Mouse (Mus musculus) embryonic facial prominence, embryonic 12.5 days (tissue): ENCODE measurements around the gene Gm11437. TPM values are rescaled to one million over a fixed set of nuclear protein-coding genes. Genes with fewer than 3 reads are reported as not detected.

Experiments
- ATAC-seq: fragments of 200-750 bp; cut with Nextera tagmentation; 2 replicates; pipeline ENCODE4 v1.8.0; 2017; ENCODE audit not compliant: insufficient number of reproducible peaks, insufficient read depth, low FRiP score, low TSS enrichment
- H3K27ac ChIP-seq: fragments of 300-500 bp; sonication (generic); 2 replicates; pipeline ENCODE4 v1.5.1; 2016; ENCODE audit warnings: mild to moderate bottlenecking
- H3K27me3 ChIP-seq: fragments of 300-500 bp; sonication (generic); 2 replicates; pipeline ENCODE4 v1.6.1; 2016; ENCODE audit warnings: mild to moderate bottlenecking, moderate library complexity
- H3K36me3 ChIP-seq: fragments of 300-500 bp; sonication (generic); 2 replicates; pipeline ENCODE4 v1.6.1; 2016; ENCODE audit warnings: mild to moderate bottlenecking
- H3K4me1 ChIP-seq: fragments of 300-500 bp; sonication (generic); 2 replicates; pipeline ENCODE4 v1.6.1; 2016
- H3K4me2 ChIP-seq: fragments of 300-500 bp; sonication (generic); replicated peaks from 2 replicates; pipeline ENCODE4 v1.6.1; 2016; ENCODE audit warnings: mild to moderate bottlenecking, moderate library complexity
- H3K4me3 ChIP-seq: fragments of 300-500 bp; sonication (generic); 2 replicates; pipeline ENCODE4 v1.5.1; 2016; ENCODE audit warnings: mild to moderate bottlenecking
- H3K9ac ChIP-seq: fragments of 300-500 bp; sonication (generic); 2 replicates; pipeline ENCODE4 v1.6.1; 2016; ENCODE audit warnings: mild to moderate bottlenecking, moderate library complexity
- H3K9me3 ChIP-seq: fragments of 300-500 bp; sonication (generic); 2 replicates; pipeline ENCODE4 v1.6.1; 2016; ENCODE audit warnings: mild to moderate bottlenecking, moderate library complexity
- WGBS: fragments of 180-500 bp; shearing (Covaris S2); methylation state at CpG from one replicate; pipeline ENCODE4 v1.1.7; 2016; 5-methylcytosine and 5-hydroxymethylcytosine counted together
- polyA plus RNA-seq: library from polyadenylated mRNA; unstranded; fragments of >200 nt; fragmentation: Nextera tagmentation; extraction: Ambion mirVana; gene quantifications from 2 replicates; pipeline ENCODE4 v1.2.1, GENCODE M21; 2016

Gene Gm11437
- polyA plus RNA-seq, 1 experiment from 2014 or later: not detected

DNA sequence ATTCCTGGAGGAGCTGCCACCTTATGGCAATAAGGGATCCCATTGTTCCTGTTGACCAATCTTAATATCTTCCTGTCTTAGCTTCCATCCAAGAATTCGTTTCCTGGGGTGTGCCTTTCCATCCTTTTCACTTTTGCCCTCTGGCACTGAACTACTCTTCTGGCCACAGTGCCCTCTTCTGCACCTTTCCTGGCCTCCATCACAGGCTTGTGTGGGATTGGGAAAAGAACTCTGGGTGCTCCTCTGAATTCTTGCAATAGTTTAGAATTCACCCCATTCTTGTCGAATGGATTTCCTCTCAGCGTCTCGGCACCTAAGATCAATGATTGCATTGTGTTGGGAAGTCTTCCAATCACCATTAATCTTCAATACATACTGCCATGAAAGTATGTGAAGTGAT is 11.3 kb upstream of the Gm11437 start:
- Histone ChIP-seq H3K27me3 (no peaks in the 10 kb centered on the region), H3K9me3 (no peaks in the 10 kb centered on the region), H3K4me2 (peak overlapping the region; percentile 71), H3K36me3 (no peaks in the 10 kb centered on the region), H3K4me1 (0 out of 2 replicates have a peak, but pooled peaks cover 14% of the 10 kb centered on the region), H3K9ac (0 out of 2 replicates have a peak overlapping the region, but pooled peaks have one; percentile 79), H3K4me3 (peak overlapping the region; percentile 77; the same call in 1 of the 2 replicates), H3K27ac (no peak overlapping the region)
- WGBS: 27% methylated on average over 4 of the region's 4 CpGs
- no peak for ATAC-seq

DNA sequence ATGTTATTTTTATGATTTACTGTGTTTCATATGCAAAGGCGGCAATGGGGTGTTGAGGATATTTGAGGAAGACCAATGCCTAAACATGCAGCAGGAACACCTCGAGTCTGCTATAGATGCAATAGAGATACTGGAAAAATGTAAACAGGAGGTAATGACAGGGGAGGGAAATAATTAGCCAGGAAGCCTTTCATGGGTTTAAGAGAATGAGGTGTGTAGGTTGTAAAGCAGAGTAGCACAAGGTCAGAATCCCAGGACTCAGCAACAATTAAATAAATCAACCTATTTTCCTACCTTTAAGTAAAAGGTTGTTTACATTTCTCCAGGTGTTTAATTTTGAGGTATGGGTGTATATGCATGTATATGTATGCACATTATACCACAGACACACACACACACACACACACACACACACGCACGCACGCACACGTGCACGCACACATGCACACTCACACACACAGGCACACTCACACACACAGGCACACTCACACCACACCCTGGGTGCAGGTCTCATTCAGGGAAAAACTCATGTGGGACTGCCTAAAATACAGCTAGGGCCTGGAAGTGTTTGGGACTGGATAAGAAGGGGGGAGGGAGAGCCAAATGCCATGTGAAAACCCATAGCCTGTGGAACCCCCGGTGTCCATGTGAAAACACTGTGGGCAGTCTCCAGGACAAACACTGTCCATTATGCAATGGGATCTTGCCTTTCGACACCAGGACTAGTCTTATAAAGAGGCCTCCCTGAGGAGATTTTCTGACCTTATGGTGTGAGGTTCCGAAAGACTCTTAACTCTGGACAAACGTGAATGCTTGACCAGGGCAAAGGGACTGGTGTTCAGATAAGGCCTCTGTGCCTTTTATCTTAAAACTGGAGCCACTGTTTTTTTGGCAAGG is 5.5 kb upstream of the Gm11437 start:
- Histone ChIP-seq H3K27me3 (no peaks in the 10 kb centered on the region), H3K4me3 (no peak overlapping the region), H3K9ac (no peak overlapping the region), H3K4me1 (no peaks in the 10 kb centered on the region), H3K36me3 (no peaks in the 10 kb centered on the region), H3K4me2 (no peak overlapping the region), H3K27ac (no peak overlapping the region), H3K9me3 (no peaks in the 10 kb centered on the region)
- no peak for ATAC-seq
- WGBS: 72% methylated on average over 11 of the region's 11 CpGs

DNA sequence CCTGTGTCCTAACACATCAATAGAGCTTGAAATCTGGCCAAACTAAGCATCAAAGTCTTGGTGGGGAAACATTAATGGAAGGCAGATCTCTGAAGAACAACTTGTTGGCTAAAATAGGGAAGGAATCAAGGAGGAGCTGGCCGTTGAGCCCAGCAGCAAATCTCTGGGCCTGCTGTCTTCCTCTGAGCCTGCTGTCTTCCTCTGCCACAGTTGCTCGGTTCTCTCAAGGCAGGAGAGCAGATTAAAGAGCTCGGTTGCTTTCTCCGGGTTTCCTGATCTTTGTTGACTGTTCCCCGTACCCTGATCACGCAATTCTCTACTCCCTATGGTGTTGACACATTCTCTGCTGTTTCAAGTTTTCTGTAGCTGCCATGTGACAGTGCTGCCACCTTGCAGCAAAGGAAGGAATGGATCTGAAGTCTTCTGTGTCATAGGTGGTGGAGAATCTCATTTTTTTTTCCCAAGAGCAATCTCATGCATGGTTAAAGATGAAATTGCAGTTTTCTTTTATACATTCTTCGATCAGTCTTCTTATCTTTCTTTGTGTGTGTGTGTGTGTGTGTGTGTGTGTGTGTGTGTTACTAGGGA is 1.5 kb upstream of the Gm11437 start:
- H3K27ac ChIP-seq: no peak overlapping the region
- ATAC-seq: no peak
- H3K4me2 ChIP-seq: no peak overlapping the region
- H3K9ac ChIP-seq: no peak overlapping the region
- no peaks in the 10 kb centered on the region for H3K27me3 ChIP-seq
- 32% methylated on average over 7 of the region's 7 CpGs for WGBS
- no peaks in the 10 kb centered on the region for H3K4me1 ChIP-seq
- H3K9me3 ChIP-seq: no peaks in the 10 kb centered on the region
- H3K36me3 ChIP-seq: no peaks in the 10 kb centered on the region
- H3K4me3 ChIP-seq: no peak overlapping the region

DNA sequence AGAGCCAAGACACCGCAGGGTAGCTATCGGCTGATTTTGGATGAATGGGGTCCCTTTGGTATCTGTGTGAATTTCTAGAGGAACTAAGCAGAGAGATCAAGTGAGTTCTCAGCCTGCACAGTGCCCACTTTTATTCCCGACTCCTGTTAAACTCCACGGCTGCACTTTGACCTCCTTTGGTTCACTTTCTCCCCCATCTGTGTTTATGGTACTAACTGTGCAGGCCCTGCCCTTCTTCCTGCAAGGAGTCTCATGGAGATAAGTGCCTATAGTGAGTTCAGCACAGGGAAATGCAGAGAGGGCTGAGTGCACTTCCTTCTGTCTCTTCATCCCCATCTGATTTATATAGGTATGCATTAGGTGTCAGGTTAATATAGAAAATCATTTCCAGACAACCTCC is 2.7 kb downstream of the Gm11437 start:
- Histone ChIP-seq H3K27me3 (no peaks in the 10 kb centered on the region), H3K27ac (no peak overlapping the region), H3K36me3 (no peaks in the 10 kb centered on the region), H3K9ac (no peak overlapping the region), H3K4me2 (no peak overlapping the region), H3K4me1 (no peaks in the 10 kb centered on the region), H3K4me3 (no peak overlapping the region), H3K9me3 (no peaks in the 10 kb centered on the region)
- no peak for ATAC-seq
- WGBS: 60% methylated on average over 4 of the region's 4 CpGs

DNA sequence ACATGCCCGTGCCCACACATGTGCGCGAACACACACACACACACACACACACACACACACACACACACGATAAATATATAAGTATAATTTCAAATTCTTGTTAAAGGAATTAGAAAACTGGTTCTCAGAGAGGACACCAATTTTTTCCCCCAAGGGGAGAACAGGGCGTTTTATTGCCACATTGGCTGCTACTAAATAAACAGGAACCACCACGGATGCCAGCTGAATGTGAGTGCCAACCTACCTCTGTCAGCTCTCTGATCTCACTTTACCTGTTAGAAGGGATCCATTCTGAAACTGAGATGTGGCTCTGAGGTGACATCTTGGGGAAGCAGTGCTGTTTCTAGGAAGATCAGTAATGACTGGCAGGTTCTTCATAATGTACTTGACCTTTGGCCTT is 3.2 kb downstream of the Gm11437 start:
- H3K4me2 ChIP-seq: no peak overlapping the region
- WGBS: 87% methylated on average over 6 of the region's 6 CpGs
- H3K4me3 ChIP-seq: no peak overlapping the region
- no peak overlapping the region for H3K27ac ChIP-seq
- H3K9me3 ChIP-seq: no peaks in the 10 kb centered on the region
- H3K27me3 ChIP-seq: no peaks in the 10 kb centered on the region
- no peak for ATAC-seq
- H3K9ac ChIP-seq: no peak overlapping the region
- no peaks in the 10 kb centered on the region for H3K4me1 ChIP-seq
- H3K36me3 ChIP-seq: no peaks in the 10 kb centered on the region

DNA sequence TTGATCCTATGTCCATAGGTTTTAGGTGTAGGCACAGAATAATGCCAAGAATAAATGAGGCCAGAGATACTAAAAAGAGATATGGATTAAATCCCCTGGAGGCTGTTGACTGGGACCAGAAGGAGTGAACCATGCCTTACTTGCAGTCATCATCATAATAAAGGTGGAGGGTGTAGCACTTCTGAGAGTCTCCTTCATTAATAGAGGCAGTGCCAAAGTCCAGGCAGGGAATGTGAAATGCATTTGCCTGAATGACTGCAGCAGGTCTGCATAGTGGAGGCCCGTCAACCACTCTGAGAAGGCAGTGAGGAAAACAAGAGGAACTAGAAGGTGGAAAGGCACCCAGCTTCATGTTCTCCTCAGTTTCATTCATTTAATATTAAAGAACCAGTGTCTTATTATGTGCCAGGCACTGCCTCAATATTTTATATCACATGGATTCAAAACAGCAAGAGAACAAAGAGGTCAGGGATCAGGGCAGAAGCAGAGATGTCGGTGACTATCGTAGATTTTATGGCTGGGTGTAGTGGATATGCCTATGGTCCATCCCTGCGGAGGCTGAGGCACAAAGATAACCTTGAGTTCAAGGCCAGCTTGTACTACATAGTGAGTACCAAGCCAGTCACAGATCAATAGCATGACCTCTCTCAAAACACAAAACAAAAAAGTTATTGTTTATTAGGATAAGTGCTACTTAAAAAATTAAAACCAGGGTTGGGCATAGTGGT is 10.6 kb downstream of the Gm11437 start:
- H3K36me3 ChIP-seq: no peaks in the 10 kb centered on the region
- H3K9me3 ChIP-seq: no peaks in the 10 kb centered on the region
- H3K27ac ChIP-seq: no peak overlapping the region
- no peaks in the 10 kb centered on the region for H3K27me3 ChIP-seq
- no peak overlapping the region for H3K9ac ChIP-seq
- 89% methylated on average over 4 of the region's 4 CpGs for WGBS
- no peak for ATAC-seq
- no peaks in the 10 kb centered on the region for H3K4me1 ChIP-seq
- no peak overlapping the region for H3K4me3 ChIP-seq
- H3K4me2 ChIP-seq: no peak overlapping the region

DNA sequence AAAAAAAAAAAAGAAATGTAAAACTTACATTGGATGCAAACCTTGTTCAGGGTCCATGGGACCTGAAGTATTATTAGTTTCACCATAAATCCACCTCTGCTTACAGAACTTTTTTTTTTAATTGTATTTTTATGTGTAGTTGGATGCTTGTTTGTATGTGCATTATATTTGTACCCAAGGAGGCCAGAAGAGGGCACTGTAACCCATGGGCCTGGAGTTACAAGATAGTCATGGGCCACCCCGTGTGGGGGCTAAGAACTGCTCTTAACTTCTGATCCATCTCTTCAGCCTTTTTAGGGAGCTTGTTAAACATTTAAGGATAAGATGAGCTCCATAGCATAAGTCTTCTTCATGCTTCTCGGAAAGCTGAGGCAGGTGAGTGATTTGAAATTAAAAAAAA is 16.4 kb downstream of the Gm11437 start:
- no peaks in the 10 kb centered on the region for H3K27me3 ChIP-seq
- no peak overlapping the region for H3K4me3 ChIP-seq
- H3K9me3 ChIP-seq: no peaks in the 10 kb centered on the region
- H3K4me1 ChIP-seq: no peaks in the 10 kb centered on the region
- H3K36me3 ChIP-seq: no peaks in the 10 kb centered on the region
- H3K27ac ChIP-seq: no peak overlapping the region
- ATAC-seq: no peak
- H3K4me2 ChIP-seq: no peak overlapping the region
- H3K9ac ChIP-seq: no peak overlapping the region
- 63% methylated on average over 2 of the region's 2 CpGs for WGBS

DNA sequence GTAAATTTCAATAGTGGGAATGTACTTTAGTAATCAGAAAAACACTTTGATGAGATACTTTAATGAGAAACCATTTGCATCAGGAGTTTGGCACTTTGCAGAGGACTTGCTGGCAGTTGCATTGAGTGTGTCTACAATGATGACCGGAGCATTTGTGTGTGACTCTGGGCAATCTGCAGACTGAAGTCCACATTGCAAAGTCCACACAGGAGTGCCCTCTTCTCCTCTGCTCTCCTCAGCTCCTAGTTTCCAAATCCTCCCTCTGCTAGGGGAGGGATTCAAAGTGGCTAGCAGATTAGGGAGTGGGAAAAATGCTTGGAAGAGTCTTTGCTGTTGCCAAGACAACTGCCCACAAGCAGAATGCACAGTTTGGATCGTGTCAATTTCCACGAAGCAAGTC is 21.2 kb downstream of the Gm11437 start:
- H3K36me3 ChIP-seq: no peaks in the 10 kb centered on the region
- H3K9ac ChIP-seq: no peak overlapping the region
- H3K4me2 ChIP-seq: no peak overlapping the region
- H3K9me3 ChIP-seq: no peaks in the 10 kb centered on the region
- no peaks in the 10 kb centered on the region for H3K27me3 ChIP-seq
- no peak for ATAC-seq
- no peak overlapping the region for H3K4me3 ChIP-seq
- no peaks in the 10 kb centered on the region for H3K4me1 ChIP-seq
- no peak overlapping the region for H3K27ac ChIP-seq
- WGBS: 65% methylated on average over 3 of the region's 3 CpGs

DNA sequence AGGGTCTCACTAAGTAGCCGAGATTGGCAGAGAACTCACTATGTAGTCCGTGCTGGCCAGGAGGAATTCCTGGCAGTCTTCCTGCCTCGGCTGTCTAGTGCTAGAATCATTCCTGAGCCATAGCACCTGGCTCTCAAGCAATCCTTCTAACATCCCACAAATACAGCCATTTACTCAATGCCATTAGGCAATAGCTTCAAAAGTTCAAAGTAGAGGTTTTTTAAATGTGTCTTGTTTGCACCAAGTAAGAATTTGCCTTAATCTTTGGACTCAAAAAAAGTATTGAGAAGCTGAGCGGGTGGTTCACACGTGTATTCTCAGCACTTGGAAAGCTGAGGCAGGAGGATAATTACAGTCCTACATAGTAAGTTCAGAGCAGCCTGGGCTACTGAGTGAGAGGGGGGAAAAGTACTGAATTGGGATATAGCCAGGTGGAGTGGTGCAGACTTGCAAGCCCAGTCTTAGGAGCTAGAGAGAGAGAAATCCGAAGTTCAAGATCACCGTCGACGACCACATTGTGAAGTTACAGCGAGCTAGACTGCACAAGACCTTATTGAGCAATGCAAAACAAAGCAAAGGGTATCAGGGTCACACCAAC is 22.0 kb downstream of the Gm11437 start:
- WGBS: 77% methylated on average over 10 of the region's 10 CpGs
- no peak for ATAC-seq

DNA sequence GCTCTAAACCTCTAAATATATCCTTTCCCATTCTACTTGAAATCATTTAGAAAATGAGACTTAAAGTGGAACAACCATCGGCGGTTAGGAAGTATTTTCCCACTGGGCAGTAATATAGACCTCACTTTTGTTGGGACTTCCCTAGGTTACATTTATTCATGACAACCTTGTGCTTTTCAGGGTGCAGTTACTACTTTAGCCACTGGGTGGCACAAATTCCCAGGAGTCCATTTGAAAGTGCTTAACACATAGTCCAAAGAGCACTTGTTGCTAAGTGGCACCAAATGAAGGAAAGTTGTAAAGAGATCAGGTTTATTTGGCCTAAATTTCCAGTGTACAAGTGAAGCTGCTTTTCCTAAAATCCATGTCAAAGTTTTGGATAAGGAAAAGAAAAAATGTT is 25.5 kb downstream of the Gm11437 start:
- H3K9ac ChIP-seq: no peak overlapping the region
- WGBS: 62% methylated on average over 2 of the region's 2 CpGs
- no peak overlapping the region for H3K4me3 ChIP-seq
- no peak overlapping the region for H3K4me2 ChIP-seq
- H3K4me1 ChIP-seq: no peaks in the 10 kb centered on the region
- no peaks in the 10 kb centered on the region for H3K36me3 ChIP-seq
- H3K27ac ChIP-seq: no peak overlapping the region
- no peak for ATAC-seq
- H3K9me3 ChIP-seq: no peaks in the 10 kb centered on the region
- no peaks in the 10 kb centered on the region for H3K27me3 ChIP-seq

More for the DNA sequence above, 22.0 kb downstream of the Gm11437 start:
- H3K9ac ChIP-seq: no peak overlapping the region
- no peaks in the 10 kb centered on the region for H3K4me1 ChIP-seq
- H3K27ac ChIP-seq: no peak overlapping the region
- no peaks in the 10 kb centered on the region for H3K9me3 ChIP-seq
- no peak overlapping the region for H3K4me2 ChIP-seq
- H3K36me3 ChIP-seq: no peaks in the 10 kb centered on the region
- H3K4me3 ChIP-seq: no peak overlapping the region
- H3K27me3 ChIP-seq: no peaks in the 10 kb centered on the region

DNA sequence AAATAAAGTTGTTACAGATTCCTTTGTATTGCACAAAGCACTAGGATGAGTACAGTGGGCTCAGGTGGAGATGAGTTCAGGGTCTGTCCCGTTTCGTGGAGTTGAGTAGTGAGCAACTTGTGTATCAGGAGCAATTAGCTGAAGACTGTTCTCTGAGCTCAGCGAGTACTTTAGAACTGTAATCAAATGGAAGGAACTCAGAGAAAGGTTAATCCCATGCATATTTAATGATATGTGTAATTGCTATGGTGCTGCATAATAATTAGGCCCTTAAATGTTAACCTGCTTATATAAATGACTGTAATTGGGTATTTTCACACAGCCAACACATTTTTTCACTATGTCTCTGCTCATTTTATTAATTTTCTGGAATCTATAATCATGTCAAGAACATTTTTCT is 30.8 kb downstream of the Gm11437 start:
- Histone ChIP-seq H3K9ac (no peak overlapping the region), H3K4me3 (no peak overlapping the region), H3K36me3 (no peaks in the 10 kb centered on the region), H3K27ac (no peak overlapping the region), H3K27me3 (no peaks in the 10 kb centered on the region), H3K4me2 (no peak overlapping the region), H3K9me3 (no peaks in the 10 kb centered on the region), H3K4me1 (no peaks in the 10 kb centered on the region)
- no peak for ATAC-seq
- WGBS: 86% methylated on average over 3 of the region's 3 CpGs
